Mouse (Mus musculus) layer of hippocampus, postnatal 14 days (tissue): Measurements from ENCODE around the gene Golph3l. TPM values are rescaled to one million over a fixed set of nuclear protein-coding genes. Genes with fewer than 3 reads are reported as not detected.
"Not testable (repeated sequence)": the region's sequence is repeated elsewhere in the genome, so short reads cannot be mapped to it uniquely, and the experiment has no call there.

Experiments
- DNase-seq, 2 experiments: peaks; one replicate each; pipeline ENCODE4 v3.0.0; 2021 to 2022; ENCODE audit warnings: low spot score in 2 of 2, mixed read lengths in 1 of 2
- total RNA-seq, 2 experiments: library from RNA; stranded (reverse); gene quantifications; 2 replicates each; pipeline ENCODE4 v1.2.3; 2021

Golph3l gene
- total RNA-seq, 2 experiments from 2014 or later, result 20.6 to 22.2 TPM

- DNase-seq, result no peak
These were observed 64.8 kb downstream of the Golph3l start for GRCm38 (mm10) chr3:95653473-95654034.

GRCm38 (mm10) chr3:95654371-95654770, 65.6 kb downstream of the Golph3l start:
- DNase-seq, result not testable (repeated sequence)

DNA sequence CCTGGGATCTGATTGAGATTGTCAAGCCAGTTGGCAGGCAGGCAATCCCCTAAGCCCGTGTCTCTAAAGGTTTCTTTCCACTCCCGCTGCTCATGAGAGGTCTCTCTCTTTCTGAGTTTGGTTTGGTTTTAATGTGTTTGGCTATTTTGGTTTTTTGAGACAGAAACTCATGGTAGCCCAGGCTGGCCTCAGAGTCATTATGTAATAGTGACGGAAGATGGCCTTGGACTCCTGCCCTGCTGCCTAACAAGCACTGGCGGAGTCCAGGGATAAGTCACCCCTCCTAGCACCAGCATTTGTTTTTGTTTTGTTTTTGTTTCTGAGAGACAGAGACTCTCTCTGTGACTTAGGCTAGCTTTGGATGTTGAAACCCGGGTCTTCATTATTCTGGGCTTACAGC, 66.7 kb downstream of the Golph3l start:
- no peak for DNase-seq

GRCm38 (mm10) chr3:95657108-95657507, 68.4 kb downstream of the Golph3l start:
- no peak for DNase-seq

DNA sequence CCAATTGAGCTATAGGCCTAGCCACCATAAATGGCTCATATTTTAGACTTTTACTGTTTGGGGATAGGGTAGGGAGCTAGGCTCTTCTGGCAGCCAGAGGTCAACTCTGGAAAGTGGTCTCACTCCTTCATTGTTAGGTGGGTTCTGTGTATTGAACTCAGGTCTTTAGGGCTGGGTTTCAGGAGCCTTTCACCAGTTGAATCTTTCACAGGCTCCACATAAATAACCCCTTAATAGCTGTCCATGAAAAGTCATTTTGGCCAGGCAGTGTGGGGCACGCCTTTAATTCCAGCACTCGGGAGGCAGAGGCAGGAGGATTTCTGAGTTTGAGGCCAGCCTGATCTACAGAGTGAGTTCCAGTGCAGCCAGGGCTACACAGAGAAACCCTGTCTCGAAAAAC, 69.0 kb downstream of the Golph3l start:
- no peak for DNase-seq

- peak; percentile 88 to 93 for DNase-seq
These were observed 69.6 kb downstream of the Golph3l start, which contains the start of gene Mcl1 for GRCm38 (mm10) chr3:95658236-95658867. Mcl1 (plus strand) TSS chr3:95658788.

- peak; percentile 55 to 63 for DNase-seq
These were observed 70.4 kb downstream of the Golph3l start for GRCm38 (mm10) chr3:95658868-95659712.

DNA sequence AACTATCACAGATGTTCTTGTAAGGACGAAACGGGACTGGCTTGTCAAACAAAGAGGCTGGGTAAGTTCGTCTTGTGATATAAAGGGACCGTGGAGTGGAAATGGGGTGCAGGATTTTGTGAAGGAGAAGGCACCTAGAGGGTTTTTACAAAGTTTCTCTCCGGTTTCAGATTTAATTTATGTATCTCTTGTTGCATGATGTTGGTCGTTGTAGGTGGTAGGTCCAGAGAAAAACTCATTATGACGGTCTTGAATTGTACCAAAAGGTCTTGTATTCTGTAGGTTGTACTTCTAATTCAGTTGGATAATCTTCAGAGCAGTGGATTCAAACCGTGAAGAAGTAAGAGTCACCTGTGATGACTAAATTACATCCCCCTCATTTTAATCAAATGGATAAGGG, 71.2 kb downstream of the Golph3l start:
- no peak for DNase-seq

DNA sequence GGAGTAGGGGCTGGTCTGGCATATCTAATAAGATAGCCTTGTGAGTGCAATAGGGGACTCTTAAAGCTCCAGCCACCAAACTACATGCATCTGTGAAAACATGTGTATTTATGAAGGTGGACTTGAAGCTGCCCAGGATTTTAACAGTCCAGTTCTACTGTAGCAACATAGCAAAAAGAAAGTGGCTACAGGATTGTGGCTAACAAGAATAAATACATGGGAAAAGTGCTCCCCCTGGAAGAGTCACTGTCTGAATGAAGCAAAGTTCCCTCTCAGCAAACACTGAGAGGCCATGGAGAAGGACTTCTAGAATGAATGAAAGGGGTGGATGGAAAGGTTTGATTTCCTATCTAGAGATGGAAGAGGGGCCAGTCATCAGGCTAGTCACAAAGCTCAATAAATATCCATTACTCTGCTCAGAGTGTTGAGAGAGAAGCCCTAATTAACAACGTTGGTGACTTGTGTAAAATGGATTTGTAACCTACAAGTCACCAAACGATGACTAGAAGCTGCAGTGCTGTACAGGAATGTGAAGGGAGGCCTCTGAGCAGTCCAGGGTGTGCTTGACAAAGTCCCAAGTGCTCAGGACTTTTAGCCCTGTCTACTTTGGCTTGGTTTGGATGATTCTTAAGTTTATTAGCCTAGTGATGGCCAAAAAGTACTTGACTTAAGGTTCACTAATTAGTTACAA, 72.2 kb downstream of the Golph3l start:
- DNase-seq, result no peak

- DNase-seq, result no peak
These were observed 73.4 kb downstream of the Golph3l start for GRCm38 (mm10) chr3:95661945-95662715.

DNA sequence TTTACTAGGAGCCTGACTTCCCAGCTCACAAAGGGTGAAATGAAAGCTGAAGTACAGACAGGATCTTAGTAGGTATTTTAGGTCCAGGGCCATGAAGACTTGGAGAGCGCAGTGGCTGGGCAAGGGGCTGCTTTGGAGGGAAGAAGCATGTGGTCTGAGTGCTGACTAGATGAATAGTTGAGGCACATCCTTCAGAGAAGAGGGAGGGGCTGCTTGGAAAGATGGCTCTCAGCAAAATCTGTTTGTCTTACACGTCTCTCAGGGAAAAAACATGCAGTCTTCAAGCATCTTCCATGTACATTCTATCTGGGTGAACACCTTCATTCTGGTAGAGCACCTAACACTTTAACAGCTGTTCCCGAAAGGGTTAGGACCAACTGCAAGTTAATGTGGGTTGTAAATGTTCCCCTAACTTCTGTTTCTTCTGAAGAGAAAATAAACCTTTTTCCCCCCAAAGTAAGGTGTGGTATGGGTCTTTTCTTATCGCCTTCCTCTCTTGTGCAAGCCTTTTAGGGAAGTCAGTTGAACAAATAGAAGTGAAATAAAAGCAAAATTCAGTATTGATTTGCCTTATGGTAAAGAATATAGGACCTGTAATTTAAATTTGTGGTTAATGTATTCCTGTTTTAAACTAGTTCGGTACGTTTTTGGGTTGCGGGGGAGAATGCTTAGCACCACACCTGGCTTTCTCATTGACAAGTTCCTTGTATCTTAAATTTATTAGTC, 74.2 kb downstream of the Golph3l start:
- no peak for DNase-seq

GRCm38 (mm10) chr3:95663486-95663885, 74.8 kb downstream of the Golph3l start:
- no peak for DNase-seq

DNA sequence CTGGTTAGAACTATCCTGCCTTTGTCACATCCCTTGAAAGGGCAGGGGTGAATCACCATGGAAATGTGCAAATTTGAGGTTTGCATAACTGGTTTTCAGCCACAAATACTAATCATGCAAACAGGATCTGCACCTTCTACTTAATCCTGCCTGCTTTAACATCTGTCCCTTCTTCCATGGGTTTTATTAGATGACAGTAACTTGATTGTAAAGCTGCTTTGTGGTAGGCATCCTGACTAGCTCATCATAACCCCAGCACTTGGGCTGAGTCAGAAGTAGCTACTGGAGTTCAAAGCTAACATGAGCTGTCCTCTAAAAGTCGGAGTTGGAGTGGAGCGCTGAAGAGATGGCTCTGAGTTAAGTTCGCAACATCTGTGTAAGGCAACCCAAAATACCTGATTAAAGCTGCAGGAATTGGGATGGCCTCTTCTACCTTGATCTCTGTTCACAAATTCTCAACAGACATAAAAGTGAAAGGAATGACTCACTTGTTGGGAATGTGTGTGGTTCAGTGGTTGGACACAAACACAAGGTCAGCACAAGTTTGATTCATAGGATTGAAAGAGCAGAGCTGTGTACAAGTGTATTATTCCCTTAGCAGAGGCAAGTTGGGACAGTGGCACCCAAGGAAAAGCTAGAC, 75.4 kb downstream of the Golph3l start:
- no peak for DNase-seq

GRCm38 (mm10) chr3:95664940-95665352, 76.2 kb downstream of the Golph3l start:
- DNase-seq, result no peak

GRCm38 (mm10) chr3:95666124-95666844, 77.5 kb downstream of the Golph3l start:
- DNase-seq, result no peak

DNA sequence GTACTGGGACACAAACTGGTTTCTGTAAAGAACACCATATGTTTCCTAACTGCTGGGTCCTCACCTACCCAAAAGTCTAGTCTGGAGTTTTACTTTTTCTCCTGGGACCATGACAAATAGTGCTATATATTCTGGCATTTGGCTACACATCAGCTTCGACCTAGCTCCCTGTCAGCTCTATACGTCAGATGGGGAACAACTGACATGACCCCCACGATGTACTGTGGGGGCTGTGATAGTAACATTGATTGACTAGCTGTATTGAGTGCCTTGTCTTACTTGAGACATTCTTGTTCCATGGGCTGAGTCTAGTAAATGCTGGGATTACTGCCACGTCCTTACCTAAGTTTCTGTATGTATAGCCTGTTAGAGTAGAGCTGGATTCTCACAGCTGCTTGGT, 78.8 kb downstream of the Golph3l start:
- DNase-seq, result no peak

- peak in 1 of 2 experiments; percentile 50 for DNase-seq
These were observed 79.3 kb downstream of the Golph3l start for GRCm38 (mm10) chr3:95668026-95668425.
